Comparison of ENCODE assay signal across 22 mouse cellular contexts in genomic region chr2:25596765-25597510, GRCm38 (mm10). TPM values are rescaled to one million over a fixed set of nuclear protein-coding genes. Genes with fewer than 3 reads are reported as not detected.
A peak's percentile ranks its signal among the peaks of the same experiment; 100 is the strongest.
DNase-seq lines count a peak whose midpoint lies in the region; ATAC-seq and TF ChIP-seq lines count a peak whose summit lies in the region.
"Had no signal": no experiment of that assay in that cellular context is flagged by ENCODE, and none has a peak within 500 bp of the region (broad histone marks: within the 10 kb centered on the region; RNA-seq: fewer than 3 reads in every experiment).

No protein-coding gene starts in this region.

- H3K4me2 ChIP-seq in embryonic facial prominence, embryonic 14.5 days (ENCODE audit: low read depth, low read length) = no peak overlapping the region
- H3K4me2 ChIP-seq in limb, embryonic 13.5 days (replicated peaks) = no peak overlapping the region
- H3K4me2 ChIP-seq in limb, embryonic 14.5 days (replicated peaks; ENCODE audit: low read depth, low read length, severe bottlenecking) = no peak overlapping the region
- peak overlapping the region; percentile 35 for H3K4me2 ChIP-seq in myocyte (ENCODE audit: low read depth)

- no peak overlapping the region for H3K4me3 ChIP-seq in embryonic facial prominence, embryonic 14.5 days (ENCODE audit: low read depth, low read length)
- H3K4me3 ChIP-seq in embryonic facial prominence, embryonic 10.5 days = no peak overlapping the region
- no peak overlapping the region for H3K4me3 ChIP-seq in limb, embryonic 13.5 days
- H3K4me3 ChIP-seq in limb, embryonic 10.5 days = no peak overlapping the region
- H3K4me3 ChIP-seq in limb, embryonic 14.5 days (replicated peaks; ENCODE audit: low read length) = no peak overlapping the region
- H3K4me3 ChIP-seq in myocyte = no peak overlapping the region

- TF ChIP-seq POLR2A in limb, embryonic 14.5 days (IDR thresholded peaks at IDR 0.05; ENCODE audit: borderline replicate concordance, extremely low read depth, insufficient read depth, insufficient read length) = no peak
- no peak for TF ChIP-seq POLR2A in myocyte (IDR thresholded peaks at IDR 0.05; ENCODE audit: insufficient read length, low read depth)

- H3K27ac ChIP-seq in embryonic facial prominence, embryonic 14.5 days (replicated peaks; ENCODE audit: low read depth, low read length) = no peak overlapping the region
- no peak overlapping the region for H3K27ac ChIP-seq in embryonic facial prominence, embryonic 10.5 days (replicated peaks)
- H3K27ac ChIP-seq in limb, embryonic 13.5 days = no peak overlapping the region
- no peak overlapping the region for H3K27ac ChIP-seq in limb, embryonic 10.5 days
- no peak overlapping the region for H3K27ac ChIP-seq in limb, embryonic 14.5 days (replicated peaks; ENCODE audit: low read depth, low read length)

- peak; percentile 34; the same call in 1 of the 2 replicates for ATAC-seq in embryonic facial prominence, embryonic 14.5 days (ENCODE audit: low read depth)
- ATAC-seq in limb, embryonic 13.5 days (ENCODE audit: low FRiP score, low read depth) = peak; percentile 40; the same call in 1 of the 2 replicates
- ATAC-seq in limb, embryonic 14.5 days (ENCODE audit: low FRiP score, low read depth) = 0 out of 2 replicates have a peak, but pooled peaks have one; percentile 45
- ATAC-seq in frontal cortex, adult (ENCODE audit: low TSS enrichment) = no peak
- ATAC-seq: activated CD4-positive, CD25-positive, alpha-beta regulatory T cell, adult 4 months; CD4-positive, CD25-positive, alpha-beta regulatory T cell, adult 4 months; Patski had no signal

- H3K79me2 ChIP-seq in myocyte (ENCODE audit: control insufficient read depth, insufficient read depth) = no peaks in the 10 kb centered on the region

- H3ac ChIP-seq in myocyte (ENCODE audit: control insufficient read depth, insufficient read length) = no peak overlapping the region

- H3K9me3 ChIP-seq in embryonic facial prominence, embryonic 14.5 days (ENCODE audit: control insufficient read depth, low read length) = no peaks in the 10 kb centered on the region
- H3K9me3 ChIP-seq in embryonic facial prominence, embryonic 10.5 days = no peaks in the 10 kb centered on the region
- no peaks in the 10 kb centered on the region for H3K9me3 ChIP-seq in limb, embryonic 13.5 days
- H3K9me3 ChIP-seq in limb, embryonic 10.5 days (replicated peaks) = no peaks in the 10 kb centered on the region
- no peaks in the 10 kb centered on the region for H3K9me3 ChIP-seq in limb, embryonic 14.5 days (ENCODE audit: control insufficient read depth, low read length)
- H3K9me3 ChIP-seq: G1E had no signal

- no peak for DNase-seq in embryonic facial prominence, embryonic 14.5 days (ENCODE audit: low spot score)
- DNase-seq in embryonic facial prominence, embryonic 10.5 days (ENCODE audit: low spot score) = no peak
- no peak for DNase-seq in limb, embryonic 10.5 days (ENCODE audit: low spot score)
- no peak for DNase-seq in limb, embryonic 14.5 days (ENCODE audit: low spot score)
- no peak for DNase-seq in cerebellum, postnatal 14 days
- DNase-seq: adrenal gland, adult 2 months; adrenal gland, adult 8-10 months; adrenal gland, postnatal 10 days; adrenal gland, postnatal 14 days; adrenal gland, postnatal 25 days; adrenal gland, postnatal 36 days; B cell, adult 2 months; cerebellum, adult 11 months; cerebellum, adult 11-12 months had no signal

- H3K4me1 ChIP-seq in embryonic facial prominence, embryonic 14.5 days (ENCODE audit: control insufficient read depth, insufficient read depth, low read length) = no peaks in the 10 kb centered on the region
- H3K4me1 ChIP-seq in embryonic facial prominence, embryonic 10.5 days = no peaks in the 10 kb centered on the region
- no peaks in the 10 kb centered on the region for H3K4me1 ChIP-seq in limb, embryonic 13.5 days
- no peaks in the 10 kb centered on the region for H3K4me1 ChIP-seq in limb, embryonic 10.5 days
- H3K4me1 ChIP-seq in limb, embryonic 14.5 days (ENCODE audit: control insufficient read depth, insufficient read depth, low read length) = no peaks in the 10 kb centered on the region

- H3K36me3 ChIP-seq in embryonic facial prominence, embryonic 14.5 days (ENCODE audit: control insufficient read depth, insufficient read depth, low read length) = peaks cover 96% of the 10 kb centered on the region
- peaks cover 99% of the 10 kb centered on the region for H3K36me3 ChIP-seq in embryonic facial prominence, embryonic 10.5 days (replicated peaks)
- peaks cover 95% of the 10 kb centered on the region for H3K36me3 ChIP-seq in limb, embryonic 13.5 days
- H3K36me3 ChIP-seq in limb, embryonic 10.5 days = peaks cover 98% of the 10 kb centered on the region
- H3K36me3 ChIP-seq in limb, embryonic 14.5 days (ENCODE audit: control insufficient read depth, insufficient read depth, low read length) = peaks cover 95% of the 10 kb centered on the region
- peaks cover 53% of the 10 kb centered on the region for H3K36me3 ChIP-seq in myocyte (ENCODE audit: control insufficient read depth, insufficient read depth)

- no peak overlapping the region for H3K9ac ChIP-seq in embryonic facial prominence, embryonic 14.5 days (ENCODE audit: low read depth, low read length)
- no peak overlapping the region for H3K9ac ChIP-seq in limb, embryonic 13.5 days
- no peak overlapping the region for H3K9ac ChIP-seq in limb, embryonic 14.5 days (ENCODE audit: low read depth, low read length, severe bottlenecking)

- H3K27me3 ChIP-seq in embryonic facial prominence, embryonic 14.5 days (replicated peaks; ENCODE audit: control insufficient read depth, insufficient read depth, low read length) = no peaks in the 10 kb centered on the region
- no peaks in the 10 kb centered on the region for H3K27me3 ChIP-seq in embryonic facial prominence, embryonic 10.5 days (replicated peaks; ENCODE audit: low read depth, poor library complexity, severe bottlenecking)
- H3K27me3 ChIP-seq in limb, embryonic 13.5 days = no peaks in the 10 kb centered on the region
- H3K27me3 ChIP-seq in limb, embryonic 10.5 days (ENCODE audit: low read depth, poor library complexity, severe bottlenecking) = no peaks in the 10 kb centered on the region
- H3K27me3 ChIP-seq in limb, embryonic 14.5 days (ENCODE audit: control insufficient read depth, insufficient read depth, low read length) = no peaks in the 10 kb centered on the region
- no peaks in the 10 kb centered on the region for H3K27me3 ChIP-seq in myocyte (ENCODE audit: control insufficient read depth, insufficient read depth, insufficient read length)
- H3K27me3 ChIP-seq: CH12.LX, Patski had no signal

- WGBS in embryonic facial prominence, embryonic 14.5 days = 87% methylated on average over 5 of the region's 5 CpGs
- WGBS in embryonic facial prominence, embryonic 10.5 days = 94% methylated on average over 5 of the region's 5 CpGs
- WGBS in limb, embryonic 13.5 days = 92% methylated on average over 5 of the region's 5 CpGs
- 97% methylated on average over 5 of the region's 5 CpGs for WGBS in limb, embryonic 10.5 days
- WGBS in limb, embryonic 14.5 days = 92% methylated on average over 5 of the region's 5 CpGs

RNA-seq across cellular contexts. Expression of gene Rabl6, which starts 11.4 kb away (rescaled TPM):
- 64.4 and 71.9 TPM in 2 replicates for polyA plus RNA-seq in embryonic facial prominence, embryonic 14.5 days (2014; fragmentation: Nextera tagmentation; extraction: Ambion mirVana)
- polyA plus RNA-seq in embryonic facial prominence, embryonic 10.5 days (2016; fragmentation: Nextera tagmentation; extraction: Ambion mirVana) = 77.1 and 78.2 TPM in 2 replicates
- polyA plus RNA-seq in limb, embryonic 13.5 days (2015; fragmentation: Nextera tagmentation; extraction: Ambion mirVana) = 76.9 and 83.8 TPM in 2 replicates
- polyA plus RNA-seq in limb, embryonic 10.5 days (2016; fragmentation: Nextera tagmentation; extraction: Ambion mirVana) = 83.3 and 88.5 TPM in 2 replicates
- polyA plus RNA-seq in limb, embryonic 14.5 days (2012; rRNA removed) = 99.4 and 110 TPM in 2 replicates
- polyA plus RNA-seq in limb, embryonic 14.5 days (2014; fragmentation: Nextera tagmentation; extraction: Ambion mirVana) = 74.8 and 80.7 TPM in 2 replicates
- 76.5 TPM for polyA plus RNA-seq in myocyte (2012; fragmentation: generic; extraction: Trizol)

RNA-seq across cellular contexts. Expression of gene Ajm1, which starts 15.4 kb away (rescaled TPM):
- polyA plus RNA-seq in embryonic facial prominence, embryonic 14.5 days (2014; fragmentation: Nextera tagmentation; extraction: Ambion mirVana) = 0.40 and 1.4 TPM in 2 replicates
- 0.05 and 0.16 TPM in 2 replicates for polyA plus RNA-seq in embryonic facial prominence, embryonic 10.5 days (2016; fragmentation: Nextera tagmentation; extraction: Ambion mirVana)
- polyA plus RNA-seq in limb, embryonic 13.5 days (2015; fragmentation: Nextera tagmentation; extraction: Ambion mirVana) = 0.85 and 1.0 TPM in 2 replicates
- 0.06 and 0.08 TPM in 2 replicates for polyA plus RNA-seq in limb, embryonic 10.5 days (2016; fragmentation: Nextera tagmentation; extraction: Ambion mirVana)
- 2.5 and 3.5 TPM in 2 replicates for polyA plus RNA-seq in limb, embryonic 14.5 days (2012; rRNA removed)
- 0.18 and 0.19 TPM in 2 replicates for polyA plus RNA-seq in limb, embryonic 14.5 days (2014; fragmentation: Nextera tagmentation; extraction: Ambion mirVana)
- 1.0 TPM for polyA plus RNA-seq in myocyte (2012; fragmentation: generic; extraction: Trizol)
- polyA plus RNA-seq: CD4-positive, CD25-positive, alpha-beta regulatory T cell, adult 4 months had no signal

RNA-seq across cellular contexts. Expression of gene Ccdc183, which starts 20.5 kb away (rescaled TPM):
- polyA plus RNA-seq in embryonic facial prominence, embryonic 14.5 days (2014; fragmentation: Nextera tagmentation; extraction: Ambion mirVana) = 0.33 and 0.41 TPM in 2 replicates
- 0.10 and 0.11 TPM in 2 replicates for polyA plus RNA-seq in embryonic facial prominence, embryonic 10.5 days (2016; fragmentation: Nextera tagmentation; extraction: Ambion mirVana)
- polyA plus RNA-seq in limb, embryonic 13.5 days (2015; fragmentation: Nextera tagmentation; extraction: Ambion mirVana) = 0.18 and 0.36 TPM in 2 replicates
- polyA plus RNA-seq in limb, embryonic 10.5 days (2016; fragmentation: Nextera tagmentation; extraction: Ambion mirVana) = 0.13 TPM in 1 of 2 replicates, not detected in the other
- 0.03 TPM in 2 replicates for polyA plus RNA-seq in limb, embryonic 14.5 days (2012; rRNA removed)
- 0.19 and 0.28 TPM in 2 replicates for polyA plus RNA-seq in limb, embryonic 14.5 days (2014; fragmentation: Nextera tagmentation; extraction: Ambion mirVana)
- 0.13 TPM for polyA plus RNA-seq in myocyte (2012; fragmentation: generic; extraction: Trizol)
- polyA plus RNA-seq: activated CD4-positive, CD25-positive, alpha-beta regulatory T cell, adult 4 months; adrenal gland, adult 2 months; CD4-positive, CD25-positive, alpha-beta regulatory T cell, adult 4 months; G1E had no signal

RNA-seq across cellular contexts. Expression of gene Phpt1, which starts 21.9 kb away (rescaled TPM):
- 148 and 160 TPM in 2 replicates for polyA plus RNA-seq in embryonic facial prominence, embryonic 14.5 days (2014; fragmentation: Nextera tagmentation; extraction: Ambion mirVana)
- polyA plus RNA-seq in embryonic facial prominence, embryonic 10.5 days (2016; fragmentation: Nextera tagmentation; extraction: Ambion mirVana) = 146 and 155 TPM in 2 replicates
- polyA plus RNA-seq in limb, embryonic 13.5 days (2015; fragmentation: Nextera tagmentation; extraction: Ambion mirVana) = 163 and 177 TPM in 2 replicates
- 157 and 161 TPM in 2 replicates for polyA plus RNA-seq in limb, embryonic 10.5 days (2016; fragmentation: Nextera tagmentation; extraction: Ambion mirVana)
- polyA plus RNA-seq in limb, embryonic 14.5 days (2012; rRNA removed) = 137 and 139 TPM in 2 replicates
- polyA plus RNA-seq in limb, embryonic 14.5 days (2014; fragmentation: Nextera tagmentation; extraction: Ambion mirVana) = 167 and 176 TPM in 2 replicates
- 108 TPM for polyA plus RNA-seq in myocyte (2012; fragmentation: generic; extraction: Trizol)

RNA-seq across cellular contexts. Expression of gene Mamdc4, which starts 22.3 kb away (rescaled TPM):
- polyA plus RNA-seq in embryonic facial prominence, embryonic 14.5 days (2014; fragmentation: Nextera tagmentation; extraction: Ambion mirVana) = 1.4 and 1.7 TPM in 2 replicates
- polyA plus RNA-seq in embryonic facial prominence, embryonic 10.5 days (2016; fragmentation: Nextera tagmentation; extraction: Ambion mirVana) = 1.9 and 7.7 TPM in 2 replicates
- 4.9 and 5.8 TPM in 2 replicates for polyA plus RNA-seq in limb, embryonic 13.5 days (2015; fragmentation: Nextera tagmentation; extraction: Ambion mirVana)
- 2.3 and 8.2 TPM in 2 replicates for polyA plus RNA-seq in limb, embryonic 10.5 days (2016; fragmentation: Nextera tagmentation; extraction: Ambion mirVana)
- 10.9 and 15.0 TPM in 2 replicates for polyA plus RNA-seq in limb, embryonic 14.5 days (2012; rRNA removed)
- polyA plus RNA-seq in limb, embryonic 14.5 days (2014; fragmentation: Nextera tagmentation; extraction: Ambion mirVana) = 1.4 and 1.8 TPM in 2 replicates
- polyA plus RNA-seq in myocyte (2012; fragmentation: generic; extraction: Trizol) = 8.7 TPM
